Mouse (Mus musculus): Measurements from ENCODE around the gene Pam16. TPM values are rescaled to one million over a fixed set of nuclear protein-coding genes. Genes with fewer than 3 reads are reported as not detected.

The Pam16 gene
- polyA plus RNA-seq, 1 experiment, result not detected

DNA sequence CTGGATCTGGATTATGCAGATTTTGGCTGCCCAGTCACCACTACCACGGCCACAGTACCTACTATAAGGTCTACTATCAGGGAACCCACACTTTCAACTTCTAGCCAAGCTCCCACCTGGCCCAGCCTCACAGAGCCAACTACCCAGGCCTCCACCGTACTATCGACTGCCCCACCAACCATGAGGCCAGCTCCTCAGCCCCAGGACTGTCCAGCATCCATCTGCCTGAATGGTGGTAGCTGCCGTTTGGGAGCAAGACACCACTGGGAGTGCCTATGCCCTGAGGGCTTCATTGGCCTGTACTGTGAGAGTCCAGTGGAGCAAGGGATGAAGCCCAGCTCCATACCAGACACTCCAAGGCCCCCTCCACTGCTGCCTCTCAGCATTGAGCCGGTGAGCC, 24.4 kb upstream of the Pam16 start:
- H3K27ac ChIP-seq (ENCODE audit: insufficient read depth, low read depth, low read length), result no peak overlapping the region
- peaks cover 28% of the 10 kb centered on the region for H3K4me1 ChIP-seq (ENCODE audit: control insufficient read depth, insufficient read depth, low read length)
- TF ChIP-seq CTCF (IDR thresholded peaks at IDR 0.05; ENCODE audit: insufficient read depth, low read depth, low read length), result no peak
- no peak for TF ChIP-seq POLR2A (IDR thresholded peaks at IDR 0.05; ENCODE audit: insufficient read depth, low read depth, low read length)
- no peak overlapping the region for H3K4me3 ChIP-seq (ENCODE audit: insufficient read depth, low read depth, low read length)
- 87% methylated on average over 5 of the region's 5 CpGs for WGBS

DNA sequence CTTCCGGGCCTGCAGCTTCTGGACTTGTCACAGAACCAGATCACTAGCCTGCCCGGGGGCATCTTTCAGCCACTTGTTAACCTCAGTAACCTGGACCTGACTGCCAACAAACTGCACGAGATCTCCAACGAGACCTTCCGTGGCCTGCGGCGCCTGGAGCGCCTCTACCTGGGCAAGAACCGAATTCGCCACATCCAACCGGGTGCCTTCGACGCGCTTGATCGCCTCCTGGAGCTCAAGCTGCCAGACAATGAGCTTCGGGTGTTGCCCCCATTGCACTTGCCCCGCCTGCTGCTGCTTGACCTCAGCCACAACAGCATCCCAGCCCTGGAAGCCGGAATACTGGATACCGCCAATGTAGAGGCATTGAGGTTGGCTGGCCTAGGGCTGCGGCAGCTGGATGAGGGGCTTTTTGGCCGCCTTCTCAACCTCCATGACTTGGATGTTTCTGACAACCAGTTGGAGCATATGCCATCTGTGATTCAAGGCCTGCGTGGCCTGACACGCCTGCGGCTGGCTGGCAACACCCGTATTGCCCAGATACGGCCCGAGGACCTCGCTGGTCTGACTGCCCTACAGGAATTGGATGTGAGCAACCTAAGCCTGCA, 23.7 kb upstream of the Pam16 start:
- H3K4me3 ChIP-seq (ENCODE audit: insufficient read depth, low read depth, low read length), result no peak overlapping the region
- WGBS, result 89% methylated on average over 28 of the region's 28 CpGs
- H3K4me1 ChIP-seq (ENCODE audit: control insufficient read depth, insufficient read depth, low read length), result peaks cover 34% of the 10 kb centered on the region
- H3K27ac ChIP-seq (ENCODE audit: insufficient read depth, low read depth, low read length), result no peak overlapping the region
- TF ChIP-seq POLR2A (IDR thresholded peaks at IDR 0.05; ENCODE audit: insufficient read depth, low read depth, low read length) (no peak), CTCF (IDR thresholded peaks at IDR 0.05; ENCODE audit: insufficient read depth, low read depth, low read length) (no peak)

DNA sequence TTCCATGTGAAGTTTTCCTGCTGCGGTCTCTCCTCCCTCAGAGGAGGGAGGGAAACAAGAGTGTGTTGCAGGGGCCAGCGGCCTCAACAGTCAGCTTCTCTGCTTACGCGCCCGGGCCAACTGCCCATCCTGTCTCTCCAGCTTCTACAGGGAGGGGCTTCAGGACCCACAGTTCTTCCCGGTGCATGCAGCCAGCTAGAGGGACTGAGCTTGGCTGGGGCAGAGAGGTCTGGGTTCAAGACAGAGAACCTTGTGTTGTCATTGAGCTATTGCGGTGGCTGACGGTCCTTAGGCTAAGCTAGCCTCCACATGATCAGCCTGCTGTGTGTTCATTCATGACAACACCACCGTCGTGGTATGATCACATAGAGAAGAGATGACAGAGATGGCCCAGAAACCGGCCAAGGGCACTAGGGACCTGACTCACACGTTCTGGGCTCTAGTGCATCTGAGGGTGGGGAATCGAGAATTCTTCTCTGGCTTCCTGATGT, 22.9 kb upstream of the Pam16 start:
- Histone ChIP-seq H3K4me3 (ENCODE audit: insufficient read depth, low read depth, low read length) (no peak overlapping the region), H3K27ac (ENCODE audit: insufficient read depth, low read depth, low read length) (no peak overlapping the region; the same call in 1 of the 2 replicates), H3K4me1 (ENCODE audit: control insufficient read depth, insufficient read depth, low read length) (peaks cover 41% of the 10 kb centered on the region)
- no peak for TF ChIP-seq CTCF (IDR thresholded peaks at IDR 0.05; ENCODE audit: insufficient read depth, low read depth, low read length)
- 49% methylated on average over 13 of the region's 13 CpGs for WGBS

DNA sequence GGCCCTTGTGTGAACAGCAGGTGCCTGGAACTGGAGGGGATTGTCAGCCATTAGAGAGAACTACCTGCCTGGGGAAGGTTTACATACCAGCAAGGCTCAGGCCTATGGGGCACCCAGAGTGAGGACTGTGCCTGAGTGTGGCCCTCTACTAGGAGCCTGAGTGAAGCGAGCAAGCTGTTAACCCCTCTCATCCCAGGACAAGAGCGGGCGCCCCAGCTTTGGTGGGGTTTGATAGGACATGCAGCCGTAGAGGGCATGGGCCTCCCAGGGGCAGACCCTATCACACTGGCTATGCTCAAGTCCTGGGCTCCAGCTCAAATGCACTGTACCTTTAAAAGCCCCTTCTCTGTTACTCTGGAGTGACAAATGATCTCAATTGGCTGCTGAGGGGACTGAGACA, 22.0 kb upstream of the Pam16 start:
- H3K27ac ChIP-seq (ENCODE audit: insufficient read depth, low read depth, low read length), result no peak overlapping the region
- WGBS, result 86% methylated on average over 4 of the region's 4 CpGs
- H3K4me1 ChIP-seq (ENCODE audit: control insufficient read depth, insufficient read depth, low read length), result peaks cover 43% of the 10 kb centered on the region
- H3K4me3 ChIP-seq (ENCODE audit: insufficient read depth, low read depth, low read length), result no peak overlapping the region
- no peak for TF ChIP-seq POLR2A (IDR thresholded peaks at IDR 0.05; ENCODE audit: insufficient read depth, low read depth, low read length)
- TF ChIP-seq CTCF (IDR thresholded peaks at IDR 0.05; ENCODE audit: insufficient read depth, low read depth, low read length), result no peak

DNA sequence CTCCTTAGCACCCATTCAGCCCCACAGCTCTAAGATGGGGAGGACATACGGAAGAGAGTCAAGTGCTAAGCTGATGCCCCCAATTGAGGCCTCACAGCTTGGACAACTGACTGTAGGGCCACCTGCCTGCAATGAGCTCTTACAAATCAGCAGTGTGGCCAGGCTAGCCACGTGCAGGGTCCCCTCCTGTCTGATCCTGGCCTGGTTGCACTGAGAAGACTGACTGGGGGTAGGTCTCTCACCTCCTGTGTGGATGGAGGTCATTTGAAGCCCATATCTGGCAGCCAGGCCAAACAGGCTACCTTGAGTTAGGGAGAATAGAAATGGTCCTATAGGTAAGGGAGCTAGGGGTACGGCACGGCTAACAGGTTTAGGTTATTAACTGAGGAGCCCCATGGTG, 21.1 kb upstream of the Pam16 start:
- 85% methylated on average over 4 of the region's 4 CpGs for WGBS
- no peak for TF ChIP-seq CTCF (IDR thresholded peaks at IDR 0.05; ENCODE audit: insufficient read depth, low read depth, low read length)
- no peak for TF ChIP-seq POLR2A (IDR thresholded peaks at IDR 0.05; ENCODE audit: insufficient read depth, low read depth, low read length)
- no peak overlapping the region for H3K4me3 ChIP-seq (ENCODE audit: insufficient read depth, low read depth, low read length)
- H3K27ac ChIP-seq (ENCODE audit: insufficient read depth, low read depth, low read length), result no peak overlapping the region
- H3K4me1 ChIP-seq (ENCODE audit: control insufficient read depth, insufficient read depth, low read length), result peaks cover 41% of the 10 kb centered on the region

DNA sequence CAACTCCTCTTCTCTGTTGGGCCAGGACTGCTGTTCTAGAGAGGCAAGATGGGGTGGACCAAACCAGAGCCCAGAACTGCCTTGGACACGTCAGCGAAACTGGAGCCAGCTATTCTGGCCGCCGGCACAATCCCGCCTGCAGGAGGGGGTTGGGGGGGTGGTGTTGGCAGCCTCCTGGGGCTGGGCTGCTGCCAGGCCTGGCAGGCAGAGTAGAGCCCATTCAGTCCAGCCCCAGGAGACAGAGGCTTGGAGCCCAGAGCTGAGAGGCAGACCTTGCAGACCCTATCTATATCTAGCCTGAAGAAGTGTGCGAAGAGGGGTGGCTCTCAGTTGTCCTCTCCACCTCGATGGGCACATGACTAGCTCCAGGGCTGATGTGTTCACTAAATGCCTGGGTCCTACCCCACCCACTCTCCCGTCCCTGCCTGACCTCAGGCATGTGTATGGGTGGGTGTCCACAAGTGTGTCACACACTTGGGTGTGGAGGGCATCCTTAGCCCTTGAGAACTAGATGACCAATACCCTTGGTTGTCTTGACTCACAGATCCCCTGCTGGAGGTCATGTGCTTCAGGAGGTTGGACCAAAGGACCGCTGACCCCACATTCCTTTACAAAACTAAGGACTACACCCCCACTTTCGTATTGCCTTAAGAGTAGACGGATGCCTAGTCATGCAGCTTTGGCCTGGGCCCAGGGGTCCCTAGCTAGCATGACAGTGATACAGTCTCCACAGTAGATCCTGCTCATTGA, 19.1 kb upstream of the Pam16 start:
- 49% methylated on average over 11 of the region's 11 CpGs for WGBS
- no peak overlapping the region for H3K4me3 ChIP-seq (ENCODE audit: insufficient read depth, low read depth, low read length)
- no peak for TF ChIP-seq CTCF (IDR thresholded peaks at IDR 0.05; ENCODE audit: insufficient read depth, low read depth, low read length)
- TF ChIP-seq POLR2A (IDR thresholded peaks at IDR 0.05; ENCODE audit: insufficient read depth, low read depth, low read length), result no peak
- H3K27ac ChIP-seq (ENCODE audit: insufficient read depth, low read depth, low read length), result no peak overlapping the region
- H3K4me1 ChIP-seq (ENCODE audit: control insufficient read depth, insufficient read depth, low read length), result peaks cover 47% of the 10 kb centered on the region

DNA sequence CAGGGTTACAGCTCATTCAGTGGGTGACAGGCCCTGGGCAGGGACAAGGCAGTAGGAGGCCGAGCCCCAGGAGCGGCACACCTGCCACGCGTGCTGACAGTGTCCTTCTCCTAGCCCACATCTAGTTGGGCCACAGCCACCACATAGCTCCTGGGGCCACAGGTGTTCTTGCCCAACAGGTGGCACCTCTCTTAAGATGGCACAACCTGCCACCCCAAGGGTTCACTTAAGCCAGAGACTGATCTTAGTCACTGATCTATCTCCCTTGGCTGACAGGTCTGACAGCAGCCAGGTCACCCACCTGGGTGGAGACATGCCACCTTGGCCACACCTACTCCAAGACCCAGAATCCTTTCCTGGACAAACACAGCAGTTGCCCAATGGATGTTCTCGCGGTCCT, 18.1 kb upstream of the Pam16 start:
- Histone ChIP-seq H3K4me3 (ENCODE audit: insufficient read depth, low read depth, low read length) (no peak overlapping the region), H3K4me1 (ENCODE audit: control insufficient read depth, insufficient read depth, low read length) (peaks cover 38% of the 10 kb centered on the region), H3K27ac (ENCODE audit: insufficient read depth, low read depth, low read length) (peak overlapping the region; percentile 12; the same call in 1 of the 2 replicates)
- 86% methylated on average over 6 of the region's 6 CpGs for WGBS
- no peak for TF ChIP-seq POLR2A (IDR thresholded peaks at IDR 0.05; ENCODE audit: insufficient read depth, low read depth, low read length)
- no peak for TF ChIP-seq CTCF (IDR thresholded peaks at IDR 0.05; ENCODE audit: insufficient read depth, low read depth, low read length)

DNA sequence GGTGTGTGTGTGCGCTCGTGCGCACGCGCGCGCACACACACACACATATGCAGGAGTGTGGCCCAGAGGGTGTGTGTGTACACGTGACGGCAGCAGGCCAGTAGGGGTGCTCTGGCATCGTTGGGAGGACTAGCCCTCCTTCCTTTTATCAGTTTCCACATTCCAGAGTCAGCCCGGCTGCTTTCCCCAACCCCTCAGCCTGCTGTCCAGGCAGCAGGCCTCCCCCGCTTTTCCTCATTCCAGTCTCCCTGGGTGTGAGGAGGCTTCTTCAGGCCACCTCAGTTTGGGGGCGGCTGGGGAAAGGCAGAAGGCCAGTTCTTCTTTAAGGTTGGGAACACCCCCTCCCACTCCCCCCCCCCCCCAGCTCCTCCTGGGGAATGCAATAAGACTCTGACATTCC, 17.4 kb upstream of the Pam16 start:
- Histone ChIP-seq H3K27ac (ENCODE audit: insufficient read depth, low read depth, low read length) (no peak overlapping the region), H3K4me1 (ENCODE audit: control insufficient read depth, insufficient read depth, low read length) (peaks cover 31% of the 10 kb centered on the region), H3K4me3 (ENCODE audit: insufficient read depth, low read depth, low read length) (no peak overlapping the region)
- WGBS, result 61% methylated on average over 13 of the region's 13 CpGs
- TF ChIP-seq POLR2A (IDR thresholded peaks at IDR 0.05; ENCODE audit: insufficient read depth, low read depth, low read length) (no peak), CTCF (IDR thresholded peaks at IDR 0.05; ENCODE audit: insufficient read depth, low read depth, low read length) (no peak)

DNA sequence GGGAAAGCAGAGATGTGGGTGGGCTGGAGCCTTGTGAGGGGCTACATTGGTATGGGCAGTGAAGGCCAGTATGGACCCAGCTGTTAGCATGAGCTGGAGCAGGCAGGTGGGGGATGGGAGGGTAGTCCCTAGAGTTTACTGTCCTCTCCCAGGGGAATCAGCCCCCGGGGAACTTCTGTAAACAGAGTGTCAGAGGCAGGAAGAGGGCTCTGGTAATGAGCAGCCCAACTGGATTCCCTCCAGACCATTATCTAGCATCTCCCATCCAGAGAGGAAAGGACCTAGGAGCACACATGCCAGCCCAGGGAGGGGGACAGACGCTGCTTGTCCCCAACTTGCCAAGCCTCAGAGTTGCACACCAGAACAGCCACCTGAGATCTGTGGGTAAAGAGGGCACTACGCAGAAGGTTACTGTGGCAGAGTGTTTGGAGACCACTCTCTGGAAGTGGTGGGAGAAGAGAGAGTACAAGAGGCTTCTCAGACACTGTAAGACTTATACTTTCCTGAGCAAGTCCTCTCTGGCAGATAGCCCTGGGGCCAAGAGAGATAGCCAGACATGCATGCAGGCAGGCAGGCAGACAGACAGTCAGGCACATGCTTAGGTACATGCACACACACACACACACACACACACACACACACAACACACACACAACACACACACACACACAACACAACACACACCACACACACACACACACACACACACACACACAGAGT, 16.5 kb upstream of the Pam16 start:
- Histone ChIP-seq H3K27ac (ENCODE audit: insufficient read depth, low read depth, low read length) (no peak overlapping the region), H3K4me3 (ENCODE audit: insufficient read depth, low read depth, low read length) (no peak overlapping the region), H3K4me1 (ENCODE audit: control insufficient read depth, insufficient read depth, low read length) (peaks cover 31% of the 10 kb centered on the region)
- 56% methylated on average over 3 of the region's 3 CpGs for WGBS
- TF ChIP-seq POLR2A (IDR thresholded peaks at IDR 0.05; ENCODE audit: insufficient read depth, low read depth, low read length), result no peak
- TF ChIP-seq CTCF (IDR thresholded peaks at IDR 0.05; ENCODE audit: insufficient read depth, low read depth, low read length), result no peak
